Mouse (Mus musculus) intestine, embryonic 14.5 days (tissue): ENCODE results near the gene Tmem127. TPM values are rescaled to one million over a fixed set of nuclear protein-coding genes. Genes with fewer than 3 reads are reported as not detected.

Experiments used
- ATAC-seq: fragments of 200-750 bp; cut with Nextera tagmentation; replicated peaks from 2 replicates; pipeline ENCODE4 v1.8.0; 2017; ENCODE audit warnings: low read depth, moderate number of reproducible peaks, moderate TSS enrichment, moderate library complexity; ENCODE audit not compliant: low FRiP score, low TSS enrichment
- DNase-seq: peaks from one replicate; pipeline ENCODE4 v3.0.0-alpha.2; 2018; ENCODE audit warnings: low spot score
- H3K27ac ChIP-seq: fragments of 300-500 bp; sonication (generic); 2 replicates; pipeline ENCODE4 v1.5.1; 2014; ENCODE audit warnings: low read depth, mild to moderate bottlenecking, control low read depth
- H3K27me3 ChIP-seq: fragments of 300-500 bp; sonication (generic); replicated peaks from 2 replicates; pipeline ENCODE4 v1.6.1; 2014; ENCODE audit warnings: low read length, control low read depth; ENCODE audit not compliant: control insufficient read depth, insufficient read depth
- H3K36me3 ChIP-seq: fragments of 300-500 bp; sonication (generic); 2 replicates; pipeline ENCODE4 v1.6.1; 2014; ENCODE audit warnings: low read length, control low read depth; ENCODE audit not compliant: control insufficient read depth, insufficient read depth
- H3K4me1 ChIP-seq: fragments of 300-500 bp; sonication (generic); replicated peaks from 2 replicates; pipeline ENCODE4 v1.6.1; 2014; ENCODE audit warnings: low read length, control low read depth, mixed read lengths; ENCODE audit not compliant: control insufficient read depth, insufficient read depth
- H3K4me2 ChIP-seq: fragments of 300-500 bp; sonication (generic); 2 replicates; pipeline ENCODE4 v1.6.1; 2014; ENCODE audit warnings: low read length
- H3K4me3 ChIP-seq: fragments of 300-500 bp; sonication (generic); 2 replicates; pipeline ENCODE4 v1.5.1; 2014; ENCODE audit warnings: low read depth, low read length, control low read depth, mixed read lengths
- H3K9ac ChIP-seq: fragments of 300-500 bp; sonication (generic); 2 replicates; pipeline ENCODE4 v1.6.1; 2014; ENCODE audit warnings: mild to moderate bottlenecking, low read length
- H3K9me3 ChIP-seq: fragments of 300-500 bp; sonication (generic); 2 replicates; pipeline ENCODE4 v1.6.1; 2016; ENCODE audit warnings: low read length, control low read depth; ENCODE audit not compliant: control insufficient read depth
- WGBS: fragments of 180-500 bp; shearing (Covaris S2); extraction: QIAGEN DNeasy Blood & Tissue Kit; methylation state at CpG from one replicate; pipeline ENCODE4 v1.1.7; 2014; 5-methylcytosine and 5-hydroxymethylcytosine counted together
- polyA plus RNA-seq: library from polyadenylated mRNA; unstranded; fragments of >200 nt; fragmentation: Nextera tagmentation; extraction: Ambion mirVana; gene quantifications from 2 replicates; pipeline ENCODE4 v1.2.1, GENCODE M21; 2014

Tmem127 gene
- polyA plus RNA-seq, 1 experiment from 2014 or later, result 20.4 TPM

DNA sequence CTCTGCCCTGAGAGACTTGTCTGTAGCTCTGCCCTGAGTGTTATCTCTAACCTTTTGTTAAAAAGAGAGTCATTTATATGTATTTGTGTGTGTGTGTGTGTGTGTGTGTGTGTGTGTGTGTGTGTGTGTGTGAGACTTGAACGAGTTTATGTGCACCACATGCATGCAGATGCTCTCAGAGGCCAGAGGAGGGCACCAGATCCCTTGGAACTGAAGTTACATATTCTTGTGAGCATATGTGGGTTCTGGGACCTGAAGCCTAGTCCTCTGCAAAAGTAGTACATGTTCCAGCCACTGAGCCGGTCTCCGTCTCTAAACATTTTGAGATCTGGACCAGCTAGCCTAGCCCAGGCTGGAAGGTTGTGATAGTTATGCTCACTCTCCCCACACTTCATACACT is 22.4 kb upstream of the Tmem127 start:
- ATAC-seq (no peak), DNase-seq (no peak)
- 97% methylated on average over 3 of the region's 3 CpGs for WGBS
- Histone ChIP-seq H3K36me3 (peaks cover 99% of the 10 kb centered on the region), H3K9me3 (peaks cover 2% of the 10 kb centered on the region; the same call in 1 of the 2 replicates), H3K9ac (no peak overlapping the region), H3K4me2 (no peak overlapping the region), H3K27ac (no peak overlapping the region), H3K4me3 (no peak overlapping the region), H3K4me1 (no peaks in the 10 kb centered on the region), H3K27me3 (no peaks in the 10 kb centered on the region)

DNA sequence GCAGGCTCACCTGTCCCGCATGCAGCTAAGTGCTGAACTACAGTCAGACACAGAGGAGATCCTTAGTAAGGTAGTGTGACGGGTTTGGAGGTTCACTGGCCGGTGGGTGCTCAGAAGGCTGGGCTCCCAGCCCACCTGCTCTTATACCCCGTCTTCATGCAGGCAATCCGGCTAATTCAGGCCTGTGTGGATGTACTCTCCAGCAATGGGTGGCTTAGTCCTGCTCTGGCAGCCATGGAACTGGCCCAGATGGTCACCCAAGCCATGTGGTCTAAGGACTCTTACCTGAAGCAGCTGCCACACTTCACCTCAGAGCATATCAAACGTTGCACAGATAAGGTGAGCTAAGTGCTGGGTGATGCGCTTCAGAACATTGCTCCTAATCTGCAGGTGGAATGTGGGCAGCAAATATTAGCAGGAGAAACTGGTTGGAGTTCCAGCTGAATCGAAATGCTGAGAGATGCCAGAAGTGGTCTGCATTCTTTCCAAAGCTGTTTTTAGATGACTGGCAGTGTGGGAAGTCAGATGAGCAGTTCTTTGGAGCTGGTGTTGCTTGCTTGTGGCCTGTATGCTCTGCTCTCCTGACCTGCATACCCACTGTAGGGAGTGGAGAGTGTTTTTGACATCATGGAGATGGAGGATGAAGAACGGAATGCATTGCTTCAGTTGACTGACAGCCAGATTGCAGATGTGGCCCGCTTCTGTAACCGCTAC is 9.7 kb upstream of the Tmem127 start:
- 89% methylated on average over 11 of the region's 11 CpGs for WGBS
- ATAC-seq, result no peak
- Histone ChIP-seq H3K9ac (no peak overlapping the region), H3K27me3 (no peaks in the 10 kb centered on the region), H3K9me3 (no peaks in the 10 kb centered on the region), H3K4me2 (no peak overlapping the region), H3K36me3 (peaks cover 98% of the 10 kb centered on the region), H3K4me3 (no peak overlapping the region), H3K4me1 (no peaks in the 10 kb centered on the region), H3K27ac (no peak overlapping the region)
- no peak for DNase-seq

DNA sequence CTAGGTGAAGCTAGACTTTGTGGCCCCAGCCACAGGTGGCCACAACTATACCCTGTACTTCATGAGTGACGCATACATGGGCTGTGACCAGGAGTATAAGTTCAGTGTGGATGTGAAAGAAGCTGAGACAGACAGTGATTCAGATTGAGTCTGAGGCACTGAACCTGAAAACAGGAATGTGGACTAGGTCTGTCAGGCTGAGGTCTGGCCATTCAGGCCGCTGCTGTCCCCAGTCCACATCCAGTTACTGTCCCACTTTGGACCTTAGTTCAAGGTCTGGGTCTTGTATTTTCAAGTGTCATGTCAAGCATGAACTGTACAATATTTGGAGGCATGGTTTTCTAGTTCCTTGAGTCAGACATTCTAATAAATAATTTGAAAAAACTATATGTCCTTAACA is 7.6 kb upstream of the Tmem127 start:
- 98% methylated on average over 2 of the region's 2 CpGs for WGBS
- ATAC-seq (no peak), DNase-seq (no peak)
- Histone ChIP-seq H3K9me3 (no peaks in the 10 kb centered on the region), H3K27me3 (no peaks in the 10 kb centered on the region), H3K4me2 (no peak overlapping the region), H3K4me1 (no peaks in the 10 kb centered on the region), H3K36me3 (peaks cover 97% of the 10 kb centered on the region), H3K4me3 (no peak overlapping the region), H3K27ac (no peak overlapping the region), H3K9ac (no peak overlapping the region)

DNA sequence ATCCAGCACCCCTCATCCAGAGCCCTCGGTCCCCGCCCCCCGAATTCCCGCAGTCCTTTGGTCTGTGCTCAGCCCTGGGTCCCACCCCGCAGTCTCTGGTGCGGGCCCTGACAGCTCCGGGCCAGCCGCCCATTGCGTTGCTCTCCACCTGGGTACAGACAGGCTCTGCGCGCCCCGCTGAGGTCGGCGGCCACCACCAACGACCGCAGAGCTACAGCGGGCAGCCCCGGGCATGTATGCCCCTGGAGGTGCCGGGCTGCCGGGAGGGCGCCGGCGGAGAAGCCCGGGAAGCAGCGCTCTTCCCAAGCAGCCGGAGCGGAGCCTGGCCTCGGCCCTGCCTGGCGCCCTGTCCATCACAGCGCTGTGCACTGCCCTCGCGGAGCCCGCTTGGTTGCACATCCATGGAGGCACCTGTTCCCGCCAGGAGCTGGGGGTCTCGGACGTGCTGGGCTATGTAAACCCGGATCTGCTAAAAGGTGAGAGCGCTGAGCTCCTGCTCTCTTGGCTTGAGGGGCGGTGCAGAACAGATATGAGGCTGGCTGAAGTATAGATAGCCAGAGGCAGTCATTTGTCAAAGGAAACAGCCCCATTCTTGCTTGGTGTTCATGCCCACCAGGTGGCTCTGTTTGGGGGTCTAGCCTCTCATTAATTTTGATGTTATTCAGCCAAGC is 761 bp downstream of the Tmem127 start:
- peak; percentile 76 for ATAC-seq
- peak overlapping the region; percentile 79 for H3K9ac ChIP-seq

DNA sequence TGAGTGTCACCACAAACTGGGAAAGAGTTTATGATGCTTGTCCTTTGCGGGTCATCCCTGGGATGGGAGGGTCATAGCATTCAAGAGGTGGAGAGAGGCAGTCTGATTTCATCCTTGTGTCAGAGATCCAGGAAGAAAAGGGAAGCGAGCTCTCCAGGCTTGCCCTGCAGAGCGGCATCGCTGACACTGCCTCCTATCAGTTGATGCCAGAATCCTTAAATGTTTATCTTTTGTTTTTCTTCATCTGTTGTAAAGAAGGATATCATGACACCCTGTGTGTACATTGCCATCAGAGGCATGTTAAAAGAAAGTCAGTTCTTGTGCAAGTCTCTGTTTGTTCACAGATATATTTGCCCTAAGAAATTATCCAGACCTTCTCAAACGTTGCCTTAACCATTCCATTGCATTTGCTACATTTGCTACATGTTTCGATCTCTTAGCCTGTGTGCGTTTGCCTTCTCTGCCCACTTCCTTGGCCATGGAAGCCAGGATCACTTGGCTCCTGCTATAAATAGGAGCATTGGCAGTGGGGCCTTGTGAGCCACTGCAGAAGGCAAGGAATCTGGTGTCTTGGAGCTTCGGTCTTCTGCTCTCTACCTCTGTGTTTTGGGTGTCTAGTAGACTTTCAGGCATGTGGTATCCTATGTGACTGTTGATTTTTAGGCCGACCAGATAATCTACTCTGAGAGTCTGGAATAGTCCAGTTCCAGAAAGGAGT is 2.7 kb downstream of the Tmem127 start:
- Histone ChIP-seq H3K9ac (no peak overlapping the region), H3K4me3 (no peak overlapping the region), H3K4me2 (no peak overlapping the region), H3K9me3 (no peaks in the 10 kb centered on the region), H3K27me3 (no peaks in the 10 kb centered on the region), H3K36me3 (peaks cover 21% of the 10 kb centered on the region), H3K27ac (no peak overlapping the region), H3K4me1 (peaks cover 16% of the 10 kb centered on the region)
- 89% methylated on average over 9 of the region's 9 CpGs for WGBS
- ATAC-seq, result no peak
- no peak for DNase-seq

More for the DNA sequence above, 761 bp downstream of the Tmem127 start:
- peak overlapping the region; percentile 33; the same call in 1 of the 2 replicates for H3K27ac ChIP-seq
- H3K27me3 ChIP-seq, result no peaks in the 10 kb centered on the region
- H3K4me2 ChIP-seq, result peak overlapping the region; percentile 94
- H3K4me1 ChIP-seq, result peaks cover 16% of the 10 kb centered on the region
- DNase-seq, result peak; percentile 77
- H3K4me3 ChIP-seq, result peak overlapping the region; percentile 71
- WGBS, result 1% methylated on average over 39 of the region's 39 CpGs
- H3K36me3 ChIP-seq, result peaks cover 41% of the 10 kb centered on the region
- no peaks in the 10 kb centered on the region for H3K9me3 ChIP-seq

DNA sequence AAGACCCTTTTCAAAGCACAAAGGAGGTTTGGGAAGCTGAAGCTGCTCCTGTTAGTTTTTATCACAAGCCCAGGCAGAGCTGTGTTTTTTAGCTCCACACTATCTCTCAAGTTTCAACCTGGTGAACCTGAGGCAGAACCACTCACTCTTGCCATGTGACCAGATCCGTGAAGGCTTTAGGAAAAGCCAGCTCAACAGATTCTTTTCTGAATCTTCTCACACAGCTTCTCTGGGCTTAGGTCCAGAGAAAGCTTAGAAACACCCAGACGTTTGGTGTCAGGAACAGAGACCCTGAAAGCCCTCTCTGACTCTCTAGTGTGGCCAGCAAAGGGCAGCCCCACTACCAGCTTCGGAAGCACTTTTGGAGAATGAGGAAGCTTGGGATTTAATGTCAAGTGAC is 3.7 kb downstream of the Tmem127 start:
- no peak overlapping the region for H3K27ac ChIP-seq
- no peak overlapping the region for H3K4me2 ChIP-seq
- WGBS, result 79% methylated on average over 3 of the region's 3 CpGs
- H3K9me3 ChIP-seq, result no peaks in the 10 kb centered on the region
- ATAC-seq (no peak), DNase-seq (no peak)
- H3K4me3 ChIP-seq, result no peak overlapping the region
- H3K27me3 ChIP-seq, result no peaks in the 10 kb centered on the region
- H3K36me3 ChIP-seq, result peaks cover 17% of the 10 kb centered on the region
- H3K4me1 ChIP-seq, result peaks cover 15% of the 10 kb centered on the region
- no peak overlapping the region for H3K9ac ChIP-seq

DNA sequence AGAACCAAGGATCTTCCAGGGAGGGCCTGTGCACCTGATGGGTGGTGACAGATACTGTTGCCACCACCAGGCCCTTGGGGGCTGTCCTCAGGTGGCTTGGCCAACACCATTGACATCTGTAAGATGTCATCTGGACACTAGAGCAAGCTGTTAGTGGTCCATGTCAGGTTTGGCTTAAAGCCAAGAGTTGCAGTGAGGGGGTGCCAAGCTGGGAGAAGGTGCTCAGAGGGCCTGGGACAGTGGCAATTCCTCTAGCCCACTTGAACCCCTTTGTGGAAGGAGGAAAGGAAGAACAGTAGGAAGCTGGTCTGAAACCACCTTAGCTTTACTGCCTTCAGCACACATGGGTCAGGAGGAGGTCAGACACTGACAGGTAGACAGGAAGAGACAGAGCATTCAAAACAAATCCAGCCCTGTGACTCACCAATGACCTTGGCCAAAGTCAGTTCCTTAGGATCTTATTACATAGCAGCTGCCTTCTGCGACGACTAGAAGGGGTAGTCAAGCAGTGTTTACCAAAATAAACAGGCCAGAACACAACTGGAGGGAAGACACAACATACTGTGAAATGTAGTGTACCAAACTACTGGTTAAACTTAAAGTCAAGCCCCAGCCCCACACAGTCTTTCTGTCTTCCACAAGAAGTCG is 4.3 kb downstream of the Tmem127 start:
- DNase-seq, result no peak
- Histone ChIP-seq H3K4me2 (no peak overlapping the region), H3K27ac (no peak overlapping the region), H3K4me3 (no peak overlapping the region), H3K36me3 (peaks cover 22% of the 10 kb centered on the region), H3K4me1 (peaks cover 10% of the 10 kb centered on the region), H3K9me3 (no peaks in the 10 kb centered on the region), H3K9ac (no peak overlapping the region), H3K27me3 (no peaks in the 10 kb centered on the region)
- no peak for ATAC-seq
- WGBS, result 64% methylated on average over 3 of the region's 3 CpGs

DNA sequence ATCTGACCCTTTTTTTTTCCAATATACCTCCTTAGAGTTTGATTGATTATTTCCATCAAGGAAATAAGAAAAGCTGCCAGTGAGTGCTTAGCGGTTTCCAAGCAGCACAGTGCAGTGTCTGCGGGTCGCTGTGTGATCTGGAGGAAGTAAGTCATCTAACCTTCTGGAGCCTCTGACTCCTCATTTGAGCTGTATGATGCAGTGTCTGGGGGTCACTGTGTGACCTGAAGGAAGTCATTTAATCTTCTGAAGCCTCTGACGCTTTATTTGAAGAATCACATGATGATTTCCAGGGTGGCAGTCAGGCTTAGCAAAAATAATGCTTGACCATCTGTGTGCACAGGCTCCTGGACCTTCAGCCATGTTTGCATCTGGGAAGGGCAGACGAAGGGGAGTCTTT is 5.1 kb downstream of the Tmem127 start:
- Histone ChIP-seq H3K4me2 (no peak overlapping the region), H3K36me3 (peaks cover 30% of the 10 kb centered on the region), H3K27ac (no peak overlapping the region), H3K27me3 (no peaks in the 10 kb centered on the region), H3K9me3 (no peaks in the 10 kb centered on the region), H3K4me1 (peaks cover 9% of the 10 kb centered on the region), H3K4me3 (no peak overlapping the region), H3K9ac (no peak overlapping the region)
- WGBS, result 67% methylated on average over 5 of the region's 5 CpGs
- DNase-seq (no peak), ATAC-seq (no peak)
